In the genomic region with DNA sequence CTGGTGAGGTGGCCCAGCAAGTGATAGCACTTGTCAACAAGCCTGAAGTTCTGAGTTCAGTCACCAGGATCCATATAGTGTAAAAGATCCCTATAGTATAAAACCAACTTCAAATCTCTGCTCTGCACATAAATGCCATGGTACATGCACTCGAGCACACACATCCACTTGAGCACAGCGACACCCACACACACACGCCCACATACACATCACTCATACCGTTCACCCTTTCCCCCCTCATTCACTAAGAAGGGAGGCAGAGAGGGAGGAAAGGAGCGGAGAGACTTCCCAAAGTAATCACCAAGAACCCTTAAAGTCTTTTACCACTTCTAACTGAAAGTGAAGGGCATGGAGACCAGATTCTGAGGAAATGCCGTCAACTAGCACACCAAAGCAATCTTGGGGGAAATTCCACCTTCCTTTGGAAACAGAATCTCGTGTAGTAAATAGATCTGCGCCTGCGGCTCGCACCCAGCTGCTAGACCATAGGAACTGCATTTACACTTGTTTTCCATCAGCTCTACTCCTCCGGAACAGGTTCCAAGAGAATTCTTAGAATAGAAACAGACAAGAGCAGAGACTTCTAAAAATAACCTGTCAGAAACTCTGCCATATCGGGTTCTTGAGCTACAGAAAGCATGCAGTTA, we compare ENCODE assay signal across 10 mouse cellular contexts. TPM values are rescaled to one million over a fixed set of nuclear protein-coding genes. Genes with fewer than 3 reads are reported as not detected.
DNase-seq lines count a peak whose midpoint lies in the region; TF ChIP-seq lines count a peak whose summit lies in the region.
"Had no signal": no experiment of that assay in that cellular context is flagged by ENCODE, and none has a peak within 500 bp of the region (broad histone marks: within the 10 kb centered on the region; RNA-seq: fewer than 3 reads in every experiment).

No protein-coding gene starts in this region.

- peak overlapping the region; percentile 3; the same call in 1 of the 2 replicates for H3K4me3 ChIP-seq in layer of hippocampus, adult 2 months
- H3K4me3 ChIP-seq: hindbrain, embryonic 15.5 days had no signal

- H3K27ac ChIP-seq in layer of hippocampus, adult 2 months, result no peak overlapping the region
- H3K27ac ChIP-seq: hindbrain, embryonic 15.5 days had no signal

- DNase-seq in left cerebral cortex, adult 11 months (ENCODE audit: low spot score), result peak; percentile 47
- DNase-seq in left cerebral cortex, postnatal 4 days, result no peak
- DNase-seq in heart, adult 18-20 months, result peak; percentile 29 to 54
- DNase-seq in layer of hippocampus, adult 2 months (ENCODE audit: low spot score in 2 of 2), result peak; percentile 23 to 39
- peak; percentile 12 for DNase-seq in right cerebral cortex, postnatal 4 days
- no peak for DNase-seq in spleen, postnatal 36 days (ENCODE audit: low spot score in 2 of 2)
- no peak for DNase-seq in gastrocnemius, postnatal 25 days
- DNase-seq in lung, postnatal 14 days, result no peak
- DNase-seq: lung, embryonic 14.5 days had no signal

- no peak for TF ChIP-seq CTCF in layer of hippocampus, adult 2 months (conservative IDR thresholded peaks at IDR 0.05)

- intact Hi-C loops in left cerebral cortex, postnatal 4 days (cut with DNase I), result no loop called here

RNA-seq across cellular contexts. Expression of gene Ubap2, which starts 19.3 kb away (rescaled TPM):
- 10 to 100 TPM; 77.8 to 78.2 TPM for total RNA-seq in left cerebral cortex, postnatal 4 days (2021)
- total RNA-seq in heart, adult 18-20 months (2021), result 10 to 100 TPM; 44.2 to 54.9 TPM
- 10 to 100 TPM; 40.9 to 45.0 TPM for total RNA-seq in layer of hippocampus, adult 2 months (2021)
- 10 to 100 TPM; 70.4 to 92.0 TPM for total RNA-seq in gastrocnemius, postnatal 25 days (2021)

RNA-seq across cellular contexts. Expression of gene Dcaf12, which starts 59.0 kb away (rescaled TPM):
- total RNA-seq in left cerebral cortex, postnatal 4 days (2021), result 10 to 100 TPM; 56.7 to 57.5 TPM
- 10 to 100 TPM; 32.4 to 32.9 TPM for total RNA-seq in heart, adult 18-20 months (2021)
- total RNA-seq in layer of hippocampus, adult 2 months (2021), result 10 to 100 TPM; 41.0 to 41.4 TPM
- total RNA-seq in gastrocnemius, postnatal 25 days (2021), result 10 to 100 TPM; 25.9 to 26.6 TPM

Comparison
In these comparisons a context has a peak if more than half of its experiments do, and no peak if none do; other contexts are left out.
1. DNase-seq: peak in left cerebral cortex, adult 11 months (single experiment), heart, adult 18-20 months (2 of 2), layer of hippocampus, adult 2 months (2 of 2) and right cerebral cortex, postnatal 4 days (single experiment); none in left cerebral cortex, postnatal 4 days (single experiment), spleen, postnatal 36 days (0 of 2), gastrocnemius, postnatal 25 days (single experiment) and lung, postnatal 14 days (single experiment).